Mouse (Mus musculus): ENCODE measurements at regions not wholly inside any gene's neighbourhood (a gene's known extent, or its start where the extent isn't known, plus 50 kb on each side); places are given as distances from the start of the nearest gene placed in this dataset.

DNA sequence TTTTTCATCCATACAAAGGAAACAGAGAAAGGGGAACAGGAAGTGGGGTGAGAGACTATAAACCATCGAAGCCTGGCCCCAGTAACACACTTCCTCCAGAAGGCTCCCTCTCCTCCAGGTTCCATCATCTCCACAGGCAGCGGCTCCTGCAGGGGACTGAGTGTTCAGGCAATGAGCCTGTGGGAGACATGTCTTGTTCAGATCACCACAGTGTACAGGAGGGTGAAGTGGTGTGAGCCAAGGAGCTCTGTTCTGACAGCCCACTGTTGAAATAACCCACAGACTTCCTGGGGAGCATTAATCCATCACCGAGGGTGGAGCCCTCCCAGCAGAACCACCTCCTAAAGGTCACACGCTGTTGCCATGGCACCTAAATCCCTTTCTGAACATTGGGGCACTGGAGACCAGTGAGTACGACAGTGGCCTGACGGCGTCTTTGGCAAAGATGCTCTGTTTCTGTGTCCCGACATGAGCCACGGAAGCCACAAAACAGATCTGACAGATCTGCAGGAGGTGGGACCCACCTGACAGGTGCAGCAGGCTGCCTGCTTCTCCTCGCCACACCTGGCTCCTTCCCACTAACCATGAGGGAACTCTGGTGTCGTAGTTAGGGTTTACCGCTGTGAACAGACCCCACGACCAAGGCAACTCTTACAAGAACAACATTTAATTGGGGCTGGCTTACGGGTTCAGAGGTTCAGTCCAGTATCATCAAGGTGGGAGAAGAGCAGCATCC lies 60.9 kb downstream of the Psmg1 start:
- peak; percentile 93 for DNase-seq

DNA sequence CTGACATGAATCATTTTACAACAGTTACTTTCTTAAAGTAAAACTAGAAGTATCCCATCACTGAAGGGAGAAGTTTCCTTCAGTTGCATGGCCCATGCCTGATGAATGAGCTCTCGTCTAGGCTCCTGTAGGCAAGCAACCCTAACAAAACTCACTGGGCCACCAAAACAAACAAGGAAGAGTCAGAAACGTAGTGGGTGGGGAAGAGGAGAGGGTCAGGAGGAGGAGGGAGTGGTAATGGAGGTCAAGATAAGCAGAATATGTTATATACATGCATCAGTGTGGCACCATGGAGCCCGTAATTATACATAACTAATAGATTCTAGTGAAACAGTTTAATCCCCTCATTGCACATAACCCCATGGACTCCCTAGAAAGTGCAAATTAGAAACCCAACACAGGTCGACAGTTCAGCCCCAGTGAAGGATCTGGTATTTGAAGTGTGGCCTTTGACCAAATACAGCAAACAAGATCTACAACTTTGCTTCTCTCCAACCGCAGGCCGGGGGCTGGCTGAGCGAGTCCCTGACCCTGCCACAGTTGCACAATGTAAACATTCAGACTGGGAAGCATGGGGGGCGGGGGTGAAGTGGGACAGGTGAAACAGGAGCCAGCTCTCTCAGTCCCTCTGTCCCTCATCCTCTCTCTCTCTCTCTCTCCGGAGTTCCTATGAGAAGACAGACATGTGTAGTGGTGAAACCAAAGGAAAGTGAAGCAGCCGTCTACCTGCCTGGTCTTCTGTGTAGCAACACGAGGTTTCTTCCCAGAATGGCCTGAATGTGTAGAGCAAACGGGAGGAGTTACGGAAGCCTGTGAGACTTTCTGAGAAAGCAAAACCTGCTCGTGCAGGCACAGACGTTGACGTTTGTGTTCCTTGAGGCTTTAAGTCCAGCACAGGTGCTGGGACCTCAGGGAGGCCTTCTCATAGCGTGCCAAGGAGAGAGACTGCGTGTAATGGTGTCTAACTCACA lies 62.2 kb downstream of the Psmg1 start:
- DNase-seq, result peak; percentile 78

DNA sequence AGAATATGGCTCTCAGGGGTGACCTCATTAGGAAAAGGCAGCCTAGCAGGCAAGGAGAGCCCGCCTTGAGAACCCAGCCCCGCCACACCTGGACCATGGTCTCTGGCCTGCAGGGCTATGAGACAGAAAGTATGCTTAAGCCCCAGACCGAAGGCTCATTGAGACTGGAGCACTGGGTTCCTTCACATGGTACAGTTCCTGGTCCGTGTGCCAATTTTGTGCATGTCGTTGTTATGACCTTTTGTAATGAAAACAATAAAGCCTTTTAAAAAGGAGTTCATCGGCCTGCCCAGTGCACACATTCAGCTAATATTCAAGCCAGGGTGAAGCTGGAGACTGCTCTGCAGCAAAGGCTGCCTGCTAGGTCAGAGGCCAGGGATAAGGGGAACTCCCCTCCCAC lies 64.2 kb downstream of the Psmg1 start:
- DNase-seq, result no peak

DNA sequence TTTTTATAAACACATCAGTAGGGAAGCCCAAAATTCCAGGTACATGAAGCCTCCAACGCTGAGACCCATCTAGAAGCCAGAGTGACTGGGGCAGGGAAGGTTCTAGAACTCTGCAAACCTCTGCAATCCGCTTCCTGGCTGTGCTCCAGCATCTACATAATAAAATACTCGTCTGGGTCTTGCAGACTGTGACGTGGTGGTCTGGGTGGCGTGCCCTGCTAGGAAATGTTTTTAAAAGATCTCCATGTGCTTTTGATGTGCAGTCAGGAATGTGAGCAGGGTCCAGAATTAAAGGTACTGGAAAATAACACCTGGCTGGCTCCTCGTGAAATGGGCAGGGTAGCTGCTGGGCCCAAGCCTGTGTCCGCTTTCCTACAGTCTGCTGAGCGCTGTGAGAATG lies 66.0 kb downstream of the Psmg1 start:
- DNase-seq, result no peak

DNA sequence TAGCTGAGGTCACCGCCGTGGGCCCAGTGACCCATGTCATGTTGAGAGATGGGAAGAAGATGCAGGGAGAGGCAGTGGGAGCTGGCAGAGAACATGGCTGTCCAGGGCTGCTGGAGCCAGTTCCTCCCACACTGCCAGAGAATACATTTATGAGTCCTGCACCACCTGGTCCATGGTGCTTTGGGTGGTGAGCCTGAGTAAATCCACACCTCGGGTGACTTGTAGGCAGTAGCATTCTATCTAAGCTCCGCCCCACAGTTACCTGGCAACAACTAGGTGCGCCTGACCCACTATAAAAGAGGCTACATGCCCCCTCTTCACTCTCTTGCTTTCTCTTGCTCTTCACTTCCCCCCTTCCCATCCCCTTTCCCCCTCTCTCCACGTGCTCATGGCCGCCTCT lies 66.8 kb downstream of the Psmg1 start:
- DNase-seq, result no peak

DNA sequence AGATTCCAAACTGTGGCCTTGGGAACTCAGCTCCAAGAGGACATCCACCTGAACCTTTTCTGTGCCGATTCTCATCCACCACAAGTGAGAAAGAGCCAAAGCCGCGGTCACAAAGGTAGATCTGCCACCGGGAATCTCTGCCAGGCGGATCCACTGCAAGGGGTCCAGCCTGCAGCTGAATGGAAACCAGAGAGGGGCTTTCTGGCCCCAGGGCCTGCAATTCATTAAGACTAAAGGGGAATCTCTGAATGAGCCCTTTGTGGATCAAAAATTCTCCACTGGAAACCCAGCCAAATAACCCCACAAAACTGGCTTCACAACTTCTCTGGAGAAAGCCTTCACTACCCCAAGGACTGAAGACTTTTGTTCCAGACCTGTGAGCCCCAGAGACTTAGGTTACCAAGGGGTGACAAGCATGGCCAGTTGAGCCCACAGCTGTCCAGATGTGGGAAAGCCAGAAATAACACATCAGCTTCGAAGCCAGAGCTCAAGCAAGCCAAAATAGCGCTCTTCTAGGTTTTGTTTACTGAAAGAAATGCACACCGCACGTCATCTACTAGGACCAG lies 68.3 kb downstream of the Psmg1 start:
- DNase-seq, result no peak

DNA sequence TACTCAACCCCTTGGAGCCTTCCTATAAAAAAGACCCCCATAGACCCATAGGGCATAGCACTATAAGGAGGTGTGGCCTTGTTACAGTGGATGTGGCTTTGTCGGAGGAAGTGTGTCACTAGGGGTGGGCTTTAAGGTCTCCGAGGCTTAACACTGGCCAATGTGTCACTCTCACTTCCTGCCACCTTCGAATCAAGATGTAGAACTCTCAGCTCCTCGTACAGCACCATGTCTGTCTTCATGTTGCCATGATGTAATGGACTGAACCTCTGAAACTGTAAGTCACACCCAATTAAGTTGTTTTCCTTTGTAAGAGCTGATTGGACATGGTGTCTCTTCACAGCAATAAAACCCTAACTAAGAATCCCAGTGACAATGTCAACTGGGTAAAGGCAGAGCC lies 69.6 kb downstream of the Psmg1 start:
- DNase-seq, result no peak

DNA sequence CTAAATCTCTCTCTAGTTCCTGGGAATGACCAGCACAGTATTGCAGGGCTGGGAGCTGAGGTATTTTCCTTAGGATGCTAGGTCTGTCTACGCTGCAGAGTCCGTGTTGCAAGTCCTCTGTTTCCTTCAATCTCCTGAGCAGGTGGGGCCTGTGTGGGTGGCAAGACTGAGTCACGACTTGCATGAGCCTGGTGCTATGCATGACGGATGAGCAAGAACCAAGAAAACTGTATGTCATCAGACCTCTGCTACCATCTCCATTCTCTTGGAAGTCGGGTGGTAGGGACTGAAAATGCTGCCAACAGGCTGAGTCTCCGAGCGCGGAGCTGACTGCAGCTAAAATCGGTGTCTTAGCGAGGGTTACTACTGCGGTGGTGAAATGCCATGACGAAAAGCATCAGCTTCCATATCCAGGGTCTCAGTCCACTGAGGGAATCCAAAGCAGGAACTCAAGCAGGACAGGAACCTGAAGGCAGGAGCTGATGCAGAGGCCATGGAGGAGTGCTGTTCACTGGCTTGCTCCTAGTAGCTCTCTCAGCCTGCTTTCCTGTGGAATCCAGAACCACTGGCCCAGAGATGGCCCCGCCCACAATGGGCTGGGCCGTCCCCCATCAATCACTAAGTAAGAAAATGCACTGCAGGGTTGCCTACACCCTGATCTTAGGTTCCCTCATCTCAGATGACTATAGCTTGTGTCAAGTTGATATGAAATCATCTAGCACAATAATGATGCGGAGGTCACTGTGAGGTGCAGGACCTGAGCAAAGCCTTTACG lies 71.9 kb downstream of the Psmg1 start:
- DNase-seq, result no peak

DNA sequence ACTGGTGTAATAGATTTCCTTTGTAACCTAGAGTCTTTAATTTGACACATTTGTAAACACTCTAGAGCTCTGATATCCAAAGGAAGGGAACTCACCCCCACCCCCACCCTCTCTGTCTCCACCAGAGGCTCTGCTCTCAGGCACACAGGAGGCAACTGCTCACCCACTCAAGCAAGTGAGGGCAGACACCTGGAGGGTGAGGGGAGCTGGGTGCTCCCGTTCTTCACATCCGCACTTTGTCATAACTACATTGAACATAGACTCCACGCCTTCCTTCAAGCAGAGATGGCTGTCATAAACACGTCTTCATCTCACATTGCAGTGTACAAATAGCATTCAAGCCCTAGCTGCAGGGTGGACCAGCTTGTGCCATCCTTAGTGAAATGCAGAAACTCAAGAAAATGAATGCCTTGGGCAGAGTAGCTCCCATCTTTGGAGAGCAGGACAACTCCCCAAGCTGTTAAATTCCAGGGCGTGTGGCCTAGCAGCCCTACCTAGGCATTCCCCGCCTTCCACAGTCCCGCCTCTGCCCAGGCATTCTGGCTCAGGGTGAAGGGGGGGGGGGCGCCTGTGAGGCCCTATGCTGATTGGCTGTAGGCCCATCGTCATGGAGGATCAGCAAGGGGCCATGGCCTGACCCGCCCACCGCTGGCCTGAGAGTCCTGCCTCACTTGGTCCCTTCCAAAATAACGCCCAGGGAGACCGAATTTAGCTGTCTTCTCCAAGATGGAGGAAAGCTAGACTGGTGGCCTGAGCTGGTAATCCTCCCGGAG lies 72.9 kb downstream of the Psmg1 start:
- no peak for DNase-seq

DNA sequence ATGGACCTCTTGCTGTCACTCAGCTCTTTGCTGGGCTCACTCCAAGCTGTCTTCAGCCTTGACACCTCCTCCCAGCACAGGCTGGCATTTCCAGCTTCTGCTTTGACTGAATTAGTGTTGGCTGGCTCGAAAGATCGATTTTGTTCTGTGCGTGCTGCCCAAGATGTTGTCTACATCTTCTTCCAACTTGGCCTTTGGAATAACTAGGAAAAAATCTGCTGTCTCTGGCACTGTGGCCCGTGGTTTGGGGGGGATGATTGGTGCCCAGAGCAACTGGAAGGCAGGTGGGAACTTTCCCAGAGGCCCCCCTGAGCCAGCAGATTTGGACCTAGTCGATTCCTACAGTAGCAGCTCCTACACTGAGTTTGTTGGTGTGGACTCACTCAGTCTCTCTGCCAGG lies 76.9 kb downstream of the Psmg1 start:
- peak; percentile 84 for DNase-seq

DNA sequence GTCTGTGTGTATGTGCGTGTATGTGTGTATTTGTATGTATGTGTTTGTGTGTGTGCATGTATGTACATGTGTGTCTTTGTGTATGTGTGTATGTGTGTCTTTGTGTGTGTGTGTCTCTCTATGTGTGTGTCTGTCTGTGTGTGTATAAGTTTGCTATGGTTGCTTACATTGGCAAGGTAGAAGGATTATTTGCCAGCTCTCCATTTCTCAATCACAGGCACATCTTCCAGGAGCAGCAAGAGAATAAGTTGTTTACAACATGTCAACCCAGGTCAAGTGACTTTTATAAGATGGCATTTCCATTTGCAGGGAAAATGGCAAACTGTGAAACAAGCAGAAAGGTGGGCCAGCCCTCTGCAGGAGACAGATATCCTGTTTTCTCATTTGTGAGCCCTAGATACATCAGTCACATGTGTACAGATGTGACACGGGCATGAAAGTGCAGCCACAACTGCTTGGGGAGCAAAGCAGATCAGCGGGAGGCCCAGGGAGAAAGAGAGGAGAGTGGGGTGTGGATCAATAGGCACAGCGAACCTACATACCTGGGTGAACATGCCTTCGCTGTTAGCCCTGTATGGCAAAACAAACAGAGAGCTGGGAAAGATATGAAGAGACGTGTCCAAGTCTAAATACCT lies 86.1 kb downstream of the Psmg1 start:
- DNase-seq, result peak; percentile 75

DNA sequence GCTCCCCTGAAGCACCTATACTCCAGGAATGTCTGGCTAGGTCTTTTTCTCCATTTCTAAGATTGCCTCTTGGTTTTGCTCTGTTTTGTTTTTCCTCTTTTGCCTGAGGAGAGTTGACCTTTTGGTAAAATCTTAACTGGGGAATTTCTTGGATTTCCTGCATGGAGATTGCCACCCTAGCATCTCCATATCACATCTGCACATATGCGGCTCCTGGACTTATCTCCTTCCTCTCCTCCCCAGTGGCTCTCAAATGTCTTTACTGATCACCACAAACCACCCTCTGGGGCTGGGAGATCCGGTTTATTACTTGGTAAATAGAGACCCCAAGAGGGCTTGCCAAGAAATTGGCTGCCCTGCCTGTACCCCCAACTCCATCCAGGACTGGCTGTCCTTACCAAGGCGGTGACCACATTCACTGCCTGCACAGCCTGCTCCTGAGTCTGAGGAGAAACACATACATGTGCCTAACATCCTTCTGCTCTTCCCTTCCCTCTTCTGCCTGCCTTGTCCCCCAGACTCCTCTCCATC lies 87.3 kb downstream of the Psmg1 start:
- peak; percentile 88 for DNase-seq

DNA sequence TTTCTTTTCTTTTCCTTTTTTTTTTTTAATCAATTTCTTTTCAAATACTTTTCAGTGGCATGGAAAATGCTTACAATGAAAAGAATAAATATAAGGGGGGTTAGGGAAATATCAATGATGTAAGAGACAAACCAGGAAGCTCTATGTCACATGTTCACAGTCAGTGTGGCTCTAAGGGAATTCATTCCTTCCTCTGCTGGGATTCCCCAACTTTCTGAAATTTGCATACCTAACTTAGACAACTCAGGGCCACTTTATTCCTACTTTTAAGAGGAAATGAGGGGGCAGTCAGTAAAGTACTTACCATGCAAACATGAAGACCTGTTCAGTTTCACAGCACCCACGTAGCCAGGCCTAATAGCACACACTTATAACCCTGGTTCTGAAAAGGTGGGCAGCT lies 88.6 kb downstream of the Psmg1 start:
- no peak for DNase-seq

DNA sequence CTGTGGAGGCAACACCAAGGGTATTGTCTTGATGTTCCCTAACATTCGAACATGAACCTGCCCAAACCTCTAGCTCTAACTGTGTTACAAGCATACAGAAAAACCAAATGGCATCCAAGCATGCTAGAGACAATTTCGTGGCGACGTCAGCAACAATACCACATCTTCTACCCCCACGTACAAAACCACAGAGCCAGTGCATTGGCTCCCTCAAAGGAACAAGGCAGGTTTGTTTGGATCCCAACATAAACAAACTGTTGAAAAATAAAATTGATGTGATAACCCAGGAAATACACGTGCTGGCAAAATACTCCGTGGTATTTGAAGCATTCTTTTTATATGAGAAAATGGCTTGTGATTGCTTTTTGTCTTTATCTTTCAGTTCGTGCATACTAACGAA lies 89.4 kb downstream of the Psmg1 start:
- no peak for DNase-seq

DNA sequence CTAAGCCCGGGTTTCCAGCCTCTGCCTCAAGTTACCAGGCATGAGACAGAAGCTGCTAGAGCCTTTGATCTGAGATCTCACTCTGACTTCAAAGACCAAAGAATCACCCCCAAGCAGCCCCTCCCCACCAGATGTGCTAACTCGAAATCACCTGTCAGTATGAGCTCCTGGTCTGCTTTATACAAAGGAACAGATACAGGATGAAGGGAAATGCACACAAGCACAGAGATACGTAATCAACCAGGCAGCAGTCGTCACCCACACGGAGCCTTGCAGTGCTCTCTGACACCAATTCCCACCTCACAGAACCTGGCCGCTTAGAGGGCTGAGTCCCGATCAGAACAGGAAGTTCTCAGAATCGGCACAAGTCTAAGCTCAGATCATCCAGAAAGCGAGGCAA lies 90.6 kb downstream of the Psmg1 start:
- DNase-seq, result peak; percentile 82

DNA sequence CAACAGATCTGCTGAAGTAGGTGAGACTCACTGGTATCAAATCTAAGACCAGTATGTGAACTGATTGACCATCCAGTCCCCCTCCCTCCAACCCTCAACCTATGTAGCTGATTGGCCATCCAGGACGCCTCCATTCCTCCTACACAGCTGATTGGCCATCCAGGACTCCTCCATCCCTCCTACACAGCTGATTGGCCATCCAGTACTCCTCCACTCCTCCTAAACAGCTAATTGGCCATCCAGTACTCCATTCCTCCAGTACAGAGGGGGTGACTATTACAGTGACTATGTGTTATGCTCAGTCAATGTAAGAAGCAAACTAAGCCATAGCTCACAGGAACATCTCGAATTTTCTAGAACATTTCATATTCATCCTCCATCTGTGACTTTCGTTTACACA lies 91.1 kb downstream of the Psmg1 start:
- DNase-seq, result peak; percentile 23

DNA sequence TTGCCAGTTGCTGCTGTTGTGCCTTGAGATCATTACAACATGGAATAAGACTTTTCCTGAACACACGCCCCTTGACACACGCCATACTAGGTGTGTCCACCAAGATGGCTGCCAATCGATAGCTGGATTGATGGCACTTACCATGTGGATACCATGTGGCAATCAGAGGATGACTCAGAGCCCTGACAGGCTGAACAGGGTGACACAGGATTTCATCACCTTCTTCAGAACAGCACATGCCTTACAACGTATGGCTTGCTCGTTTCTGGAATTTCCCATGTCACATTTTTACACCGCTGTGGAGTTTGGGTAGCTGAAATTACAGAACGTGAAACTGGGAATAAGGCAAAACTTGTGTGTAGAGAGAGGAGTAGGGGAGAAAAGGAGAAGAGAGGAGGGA lies 92.9 kb downstream of the Psmg1 start:
- DNase-seq, result no peak

DNA sequence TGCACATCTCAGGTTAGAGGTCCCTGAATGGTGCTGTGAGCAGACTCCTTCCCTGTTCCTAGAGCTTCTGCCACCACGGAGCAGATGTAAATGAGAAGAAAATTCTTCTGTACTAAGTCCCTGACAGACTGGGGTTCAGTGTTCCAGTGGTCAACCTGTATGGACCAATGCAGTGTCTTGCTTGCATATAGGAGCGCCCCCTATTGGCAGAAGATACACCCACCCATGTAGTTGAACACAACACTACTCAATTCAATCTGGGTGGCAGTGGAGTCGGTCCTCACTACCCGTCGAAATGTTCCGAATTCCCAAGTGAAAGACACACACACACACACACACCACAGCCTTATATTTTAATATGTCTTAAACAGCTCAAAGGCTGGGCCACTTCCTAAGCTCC lies 94.6 kb downstream of the Psmg1 start:
- peak; percentile 71 for DNase-seq

DNA sequence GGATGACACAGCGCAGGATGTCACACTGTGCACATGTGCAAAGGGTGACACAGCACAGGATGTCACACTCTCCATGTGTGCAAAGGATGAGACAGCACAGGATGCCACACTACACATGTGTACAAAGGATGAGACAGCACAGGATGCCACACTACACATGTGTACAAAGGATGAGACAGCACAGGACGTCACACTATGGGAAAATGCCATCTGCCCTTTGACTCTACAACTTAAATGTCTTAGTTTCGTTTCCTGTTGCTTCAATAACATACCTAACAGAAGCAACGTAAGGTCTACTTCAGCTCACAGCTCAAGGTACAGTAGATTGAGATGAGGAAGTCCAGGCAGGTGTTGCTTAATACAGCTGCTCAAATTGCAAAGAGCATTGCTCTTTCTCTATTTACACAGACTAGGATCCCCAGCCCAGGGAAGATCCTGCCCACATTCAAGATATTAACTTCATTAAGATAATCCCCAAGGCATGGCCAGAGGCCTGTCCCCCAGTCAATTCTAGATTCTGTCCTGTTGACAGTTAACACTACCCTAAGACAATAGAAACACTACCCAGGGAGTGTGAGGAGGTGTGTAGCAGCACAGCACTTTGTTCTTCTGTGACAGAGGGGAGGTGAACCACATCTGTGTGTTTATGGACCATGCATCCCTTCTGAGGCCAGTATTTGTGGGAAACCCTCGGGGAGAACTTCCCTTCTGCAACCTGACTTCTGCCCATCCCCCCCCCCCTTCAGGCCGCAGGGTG lies 97.0 kb downstream of the Psmg1 start:
- DNase-seq, result no peak

DNA sequence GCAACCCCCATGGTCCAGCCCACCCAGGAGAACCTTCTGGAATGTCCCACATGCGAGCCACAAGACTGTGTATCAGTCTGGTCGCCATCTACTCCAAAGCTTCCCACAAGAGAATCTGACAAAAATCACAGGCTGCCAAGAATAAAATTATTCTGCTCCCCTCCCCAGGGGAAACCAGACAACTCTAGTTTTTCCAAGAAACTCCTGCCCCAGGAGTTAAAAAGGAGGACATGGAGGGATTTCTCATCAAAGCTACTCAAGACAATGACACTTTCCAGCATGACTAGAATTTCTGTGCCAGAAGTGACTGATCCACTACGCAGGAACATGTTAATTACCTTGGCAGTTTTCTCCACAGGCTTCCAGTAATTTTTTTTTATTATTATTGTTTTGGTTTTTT lies 98.4 kb downstream of the Psmg1 start:
- peak; percentile 91 for DNase-seq

DNA sequence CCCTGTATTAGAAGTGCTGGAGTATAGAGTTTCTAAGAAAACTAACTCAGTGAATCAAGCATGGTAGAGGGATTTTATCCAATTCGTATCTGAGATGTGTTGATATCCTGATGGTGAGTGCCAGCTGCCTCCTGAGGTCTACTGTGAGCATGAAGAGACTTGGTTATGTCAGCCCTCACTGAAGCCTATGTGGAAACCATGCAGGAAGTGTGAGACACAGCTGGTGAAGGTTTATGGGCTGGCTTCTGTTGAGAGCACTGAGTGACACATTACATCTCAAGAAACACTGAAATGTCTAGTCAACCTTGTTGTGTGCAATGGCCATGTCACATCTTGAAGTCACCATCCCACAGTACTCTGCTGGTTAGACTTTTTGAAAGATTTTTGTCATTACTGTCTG lies 104.6 kb downstream of the Psmg1 start:
- peak; percentile 37 for DNase-seq
